Mouse (Mus musculus) gastrocnemius, postnatal 4 days (tissue): ENCODE results near the gene Gpr25. TPM values are rescaled to one million over a fixed set of nuclear protein-coding genes. Genes with fewer than 3 reads are reported as not detected.
A peak's percentile ranks its signal among the peaks of the same experiment; 100 is the strongest.

Experiments used
- DNase-seq, 2 experiments: peaks; one replicate each; pipeline ENCODE4 v3.0.0; 2021 to 2022; ENCODE audit warnings: low spot score in 2 of 2, mixed read lengths in 2 of 2
- long read RNA-seq, 2 experiments: library from polyadenylated mRNA; stranded (forward); transcript quantifications; one replicate each; pipeline ENCODE4 v2.0.0; 2021
- total RNA-seq, 2 experiments: library from RNA; stranded (reverse); gene quantifications; 2 replicates each; pipeline ENCODE4 v1.2.3; 2021

Gpr25 gene
- total RNA-seq = not detected
- long read RNA-seq, experiment 1 = 0 reads
- long read RNA-seq, experiment 2 = 0 reads

GRCm38 (mm10) chr1:136260635-136261238 is at the start of gene Gpr25:
TSS of gene Gpr25 (minus strand) at chr1:136260873.
- DNase-seq = no peak

DNA sequence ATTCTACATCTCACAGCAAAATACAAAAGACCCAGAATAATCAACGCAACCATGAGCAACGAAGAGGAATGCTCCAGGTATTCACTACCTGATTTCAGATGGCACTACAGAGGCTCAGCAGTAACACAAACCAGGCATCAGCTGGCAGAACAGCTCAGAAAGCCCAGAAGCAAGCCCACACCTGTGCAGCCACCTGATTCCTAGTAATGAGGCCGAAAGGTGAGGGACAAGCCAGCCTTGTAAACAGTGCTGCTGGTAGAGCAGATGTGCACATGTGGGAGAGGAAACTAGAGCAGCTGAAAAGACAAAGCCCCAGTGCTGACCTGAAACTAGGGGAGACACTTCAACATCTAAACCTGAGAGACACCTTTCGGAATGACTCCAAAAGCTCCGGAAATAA is 48.5 kb upstream of the Gpr25 start:
- DNase-seq = no peak

DNA sequence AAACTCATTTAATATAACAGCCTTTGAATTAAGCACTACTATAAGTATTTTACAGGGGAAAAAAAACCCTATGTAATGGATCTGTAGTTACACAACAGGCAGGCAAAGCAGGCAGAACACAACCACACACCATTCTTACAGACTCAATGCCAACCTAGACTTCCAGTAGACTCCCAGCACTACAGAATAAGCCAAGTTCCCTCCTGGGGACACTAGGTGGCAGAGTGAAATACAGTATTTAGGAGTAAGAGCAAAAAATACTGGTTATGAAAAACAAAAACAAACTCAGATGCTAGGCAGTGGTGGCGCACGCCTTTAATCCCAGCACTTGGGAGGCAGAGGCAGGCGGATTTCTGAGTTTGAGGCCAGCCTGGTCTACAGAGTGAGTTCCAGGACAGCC is 45.8 kb upstream of the Gpr25 start:
- no peak for DNase-seq

DNA sequence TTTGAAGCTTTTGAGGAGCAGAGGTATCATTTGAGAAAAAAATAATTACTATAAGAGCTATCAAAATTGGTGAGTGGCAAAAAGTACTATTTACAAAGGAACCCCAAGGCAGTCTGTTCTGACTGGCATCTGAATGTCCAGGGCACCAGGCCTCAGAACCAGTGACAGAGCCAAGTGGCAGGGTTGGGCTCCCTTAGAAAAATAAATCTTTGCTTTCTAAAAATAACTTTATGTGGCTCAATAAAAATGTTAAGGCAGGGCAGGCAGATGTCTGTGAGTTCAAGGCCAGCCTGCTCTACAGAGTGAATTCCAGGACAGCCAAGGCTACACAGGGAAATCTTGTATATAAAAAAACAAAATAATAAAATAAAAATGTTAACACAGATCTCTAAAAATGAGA is 33.3 kb upstream of the Gpr25 start:
- DNase-seq = no peak

DNA sequence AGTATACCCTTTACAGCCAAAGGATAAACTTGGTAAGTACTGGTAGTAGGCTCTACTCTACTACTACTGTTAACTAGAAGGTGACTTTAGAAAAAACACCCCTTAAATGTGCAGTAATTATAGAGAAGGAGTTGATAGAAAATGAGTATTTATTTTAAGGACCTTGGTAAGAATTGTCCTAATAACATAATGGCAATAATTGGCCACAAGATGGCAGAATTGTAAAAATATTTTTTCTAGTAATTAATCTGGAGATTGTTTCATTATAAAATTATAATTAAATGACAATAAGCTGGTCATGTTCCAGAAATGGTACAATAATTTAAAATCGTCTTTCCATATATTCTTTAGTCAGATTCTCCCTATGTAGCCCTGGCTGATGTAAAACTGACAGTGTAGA is 29.1 kb upstream of the Gpr25 start:
- DNase-seq = no peak

DNA sequence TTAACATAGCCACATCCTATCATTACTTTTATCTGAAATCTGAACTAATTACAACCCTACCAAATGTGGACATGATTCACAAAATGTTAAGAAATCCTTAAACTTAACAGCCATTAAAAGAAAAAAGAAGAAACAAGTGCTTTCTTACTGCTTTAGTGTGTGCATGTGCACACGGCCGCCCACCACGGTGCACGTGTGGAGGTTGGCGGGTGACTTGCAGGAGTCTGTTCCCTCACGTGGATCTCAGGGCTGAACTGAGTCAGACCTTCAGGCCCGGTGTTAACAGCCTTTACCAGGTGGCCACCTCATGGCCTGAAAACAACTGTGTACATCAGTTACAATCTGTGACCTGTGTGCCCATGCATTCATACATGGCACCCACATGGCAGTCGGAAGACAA is 16.7 kb upstream of the Gpr25 start:
- DNase-seq = no peak

GRCm38 (mm10) chr1:136268224-136268623 is 7.6 kb upstream of the Gpr25 start:
- DNase-seq = no peak

DNA sequence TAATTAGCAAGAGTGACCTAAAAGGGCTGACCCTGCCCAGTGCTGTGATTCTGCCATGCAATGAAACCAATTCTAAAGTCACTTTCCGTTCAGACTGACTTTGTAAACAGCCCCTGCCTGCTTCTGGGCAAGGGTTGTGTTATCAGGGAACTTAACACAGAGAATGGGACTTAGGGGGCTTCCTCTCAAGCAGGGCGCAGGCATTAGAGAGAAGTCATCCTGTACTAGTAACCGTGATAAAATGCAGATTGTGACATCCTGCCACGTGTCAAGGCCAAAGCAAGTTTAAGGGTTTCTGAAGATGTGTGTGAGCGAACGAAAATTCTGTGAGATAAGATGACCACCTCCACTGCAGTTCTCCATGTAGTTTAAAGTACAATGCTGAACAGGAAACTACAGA is 5.5 kb upstream of the Gpr25 start:
- DNase-seq = no peak

- no peak for DNase-seq
Observed at GRCm38 (mm10) chr1:136263355-136263754, 2.7 kb upstream of the Gpr25 start.

DNA sequence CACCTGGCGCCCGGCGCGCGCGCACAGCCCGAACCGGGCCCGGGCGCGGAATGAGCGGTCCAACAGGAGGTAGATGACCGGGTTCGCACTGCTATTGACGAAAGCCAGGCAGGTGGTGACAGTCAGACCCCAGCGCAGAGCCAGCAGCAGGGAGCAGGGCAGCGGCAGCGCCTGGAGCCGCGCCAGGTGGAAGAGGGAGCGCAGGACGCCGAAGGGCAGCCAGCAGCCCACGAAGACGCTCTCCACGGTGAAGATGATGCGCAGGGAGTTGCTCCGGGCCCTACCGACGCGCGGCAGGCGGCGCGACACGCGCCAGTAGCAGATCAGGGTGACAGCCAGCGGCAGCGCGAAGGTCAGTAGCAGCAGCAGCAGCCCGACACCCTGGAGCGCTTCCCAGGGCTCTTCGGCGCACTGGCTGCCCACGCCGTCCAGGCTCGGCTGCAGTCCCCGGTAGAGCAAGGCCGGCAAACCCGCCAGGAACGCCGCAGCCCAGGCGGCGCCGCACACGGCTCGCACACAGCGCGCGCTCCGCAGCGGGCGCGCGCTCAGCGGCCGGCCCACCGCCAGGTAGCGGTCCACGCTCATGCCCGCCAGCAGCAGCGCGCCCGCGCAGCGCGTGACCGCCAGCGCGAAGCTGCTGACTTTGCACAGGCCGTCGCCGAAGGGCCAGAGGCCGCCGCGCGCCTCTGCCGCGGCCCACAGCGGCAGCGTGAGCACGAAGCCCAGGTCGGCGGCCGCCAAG is 609 bp downstream of the Gpr25 start:
- DNase-seq = peak; percentile 26 to 57

GRCm38 (mm10) chr1:136259543-136259892 is 1.2 kb downstream of the Gpr25 start:
- DNase-seq = no peak

GRCm38 (mm10) chr1:136258495-136258894 is 2.2 kb downstream of the Gpr25 start:
- no peak for DNase-seq

- DNase-seq = no peak
Observed at GRCm38 (mm10) chr1:136255657-136256056, 5.0 kb downstream of the Gpr25 start.

GRCm38 (mm10) chr1:136255174-136255573 is 5.5 kb downstream of the Gpr25 start:
- DNase-seq = no peak

DNA sequence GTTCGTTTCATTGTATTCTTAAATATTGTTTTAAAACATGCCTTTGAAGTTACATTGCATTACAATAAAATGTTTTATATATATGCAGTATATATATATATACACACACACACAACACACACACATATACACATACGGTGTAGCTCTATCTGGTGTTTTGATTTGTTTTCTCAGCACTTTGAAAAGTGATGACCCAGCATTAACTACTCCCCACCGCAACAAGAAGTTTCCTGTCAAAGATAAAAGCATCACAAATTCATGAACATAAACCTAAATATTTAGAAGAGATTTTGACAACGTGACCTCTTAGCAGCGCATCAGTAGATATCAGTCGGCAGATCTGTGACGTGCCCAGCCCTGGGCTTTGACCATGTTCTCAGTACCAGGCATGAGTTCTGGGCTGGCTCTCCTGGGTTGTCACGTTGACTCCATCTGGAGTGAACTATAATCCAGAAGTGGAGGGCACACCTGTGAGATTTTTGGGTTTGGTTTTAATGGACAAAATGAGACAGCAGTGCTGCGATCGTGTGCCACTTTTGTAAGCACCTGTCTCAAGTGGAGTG is 6.1 kb downstream of the Gpr25 start:
- no peak for DNase-seq

- no peak for DNase-seq
Observed at GRCm38 (mm10) chr1:136253472-136253871, 7.2 kb downstream of the Gpr25 start.

GRCm38 (mm10) chr1:136249662-136250061 is 11.0 kb downstream of the Gpr25 start:
- DNase-seq = no peak

GRCm38 (mm10) chr1:136247393-136247792 is 13.3 kb downstream of the Gpr25 start:
- DNase-seq = no peak

DNA sequence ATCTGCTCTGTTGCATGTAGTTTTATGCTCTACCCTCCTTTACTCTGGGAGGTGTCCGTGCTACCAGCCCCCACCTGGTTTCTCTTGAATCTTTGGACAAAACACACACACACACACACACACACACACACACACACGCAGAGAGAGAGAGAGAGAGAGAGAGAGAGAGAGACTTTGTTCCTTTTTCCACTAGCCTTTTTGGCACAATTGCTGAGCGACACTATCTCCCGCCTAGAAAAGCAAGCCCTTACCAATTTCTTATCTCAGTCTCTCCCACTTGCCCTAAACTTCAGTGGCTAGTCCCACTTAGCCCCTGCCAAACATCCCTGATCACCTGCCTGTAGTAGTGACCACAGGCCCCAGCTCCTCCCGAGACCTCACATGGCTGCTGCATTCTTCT is 16.2 kb downstream of the Gpr25 start:
- no peak for DNase-seq

DNA sequence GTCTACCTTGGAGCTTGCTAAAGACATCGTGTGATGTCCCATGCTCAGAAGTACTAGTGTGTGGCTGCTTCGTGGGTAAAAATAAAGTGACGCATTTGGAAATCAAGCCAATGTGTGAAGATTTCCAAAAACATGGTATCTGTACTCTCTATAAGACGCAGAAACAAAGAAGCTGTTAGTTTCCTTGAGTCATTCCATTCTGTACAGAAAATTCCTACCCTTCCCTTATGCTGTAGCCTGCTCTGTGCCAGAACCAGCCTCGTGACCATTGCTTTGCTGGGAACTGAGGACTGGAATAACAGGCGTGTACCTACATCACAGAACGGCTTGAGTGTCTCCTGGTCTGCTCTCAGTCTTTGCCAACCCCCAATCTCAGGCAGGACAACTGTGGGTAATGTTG is 18.9 kb downstream of the Gpr25 start:
- no peak for DNase-seq

DNA sequence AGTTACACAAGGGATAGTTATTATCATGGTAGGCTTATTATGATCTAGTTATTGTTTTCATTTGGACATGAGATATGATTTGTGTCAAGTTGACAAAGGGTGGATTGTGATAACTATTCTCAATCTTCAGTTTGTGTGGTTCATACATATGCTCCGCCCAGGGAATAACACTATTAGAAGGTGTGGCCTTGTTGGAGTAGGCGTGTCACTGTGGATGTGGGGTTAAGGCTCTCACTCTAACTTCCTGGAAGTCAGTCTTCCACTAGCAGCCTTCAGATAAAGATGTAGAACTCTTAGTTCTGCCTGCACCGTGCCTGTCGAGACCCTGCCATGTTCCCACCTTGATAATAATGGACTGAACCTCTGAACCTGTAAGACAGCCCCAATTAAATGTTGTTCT is 22.2 kb downstream of the Gpr25 start:
- DNase-seq = no peak

DNA sequence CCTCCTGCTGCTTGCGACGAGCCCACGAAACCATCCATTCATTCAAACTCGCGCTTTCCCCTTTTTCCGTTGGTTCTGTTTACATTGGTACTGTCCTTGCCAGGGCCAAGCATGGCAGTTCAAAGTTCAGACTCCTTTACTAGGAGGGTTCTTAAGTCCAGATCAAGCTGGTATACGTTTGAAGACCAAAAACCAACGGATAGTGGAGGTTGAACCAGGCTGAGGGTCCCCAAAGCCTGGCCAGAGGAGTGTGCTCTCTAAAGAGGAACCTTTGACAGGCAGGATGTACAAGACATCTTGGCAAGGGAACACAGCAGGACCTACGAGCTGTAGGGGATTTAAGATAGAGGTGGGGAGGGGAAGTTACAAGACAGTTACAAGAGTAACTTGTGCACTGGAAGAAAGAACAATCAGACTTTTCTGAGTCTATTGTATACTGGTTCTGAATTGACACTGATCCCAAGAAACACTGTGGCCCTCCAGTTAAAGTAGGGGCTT is 26.0 kb downstream of the Gpr25 start:
- DNase-seq = no peak
